Mouse (Mus musculus) c-Kit-negative CD71-positive TER-119-positive erythroid progenitor cells, embryonic 14.5 days (primary cell): ENCODE measurements around the gene Timm29.
"Not testable (repeated sequence)": the region's sequence is repeated elsewhere in the genome, so short reads cannot be mapped to it uniquely, and the experiment has no call there.

Experiments
- DNase-seq: peaks from one replicate; pipeline ENCODE4 v3.0.0-alpha.2; 2013; ENCODE audit warnings: low read depth, low spot score

The Timm29 gene

DNA sequence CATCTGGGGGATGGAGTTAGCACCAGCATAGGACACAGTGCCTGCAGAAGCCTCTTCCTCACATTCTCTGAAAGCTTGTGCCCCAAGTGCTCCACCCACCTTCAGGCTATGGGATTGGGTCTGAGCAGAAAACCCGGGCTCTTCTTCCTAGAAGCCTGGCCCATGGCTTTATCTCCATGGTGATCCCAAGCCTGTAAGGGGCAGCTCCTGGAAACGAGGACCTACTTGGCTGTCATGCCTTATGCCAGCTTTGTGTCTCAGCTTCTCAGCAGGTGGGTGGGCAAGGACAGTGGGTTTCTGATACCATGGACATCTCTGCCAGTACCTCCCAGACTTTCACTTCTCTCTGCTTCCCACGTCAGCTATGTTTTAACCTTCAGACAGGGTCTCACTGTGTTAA lies 14.3 kb upstream of the Timm29 start:
- DNase-seq: no peak

DNA sequence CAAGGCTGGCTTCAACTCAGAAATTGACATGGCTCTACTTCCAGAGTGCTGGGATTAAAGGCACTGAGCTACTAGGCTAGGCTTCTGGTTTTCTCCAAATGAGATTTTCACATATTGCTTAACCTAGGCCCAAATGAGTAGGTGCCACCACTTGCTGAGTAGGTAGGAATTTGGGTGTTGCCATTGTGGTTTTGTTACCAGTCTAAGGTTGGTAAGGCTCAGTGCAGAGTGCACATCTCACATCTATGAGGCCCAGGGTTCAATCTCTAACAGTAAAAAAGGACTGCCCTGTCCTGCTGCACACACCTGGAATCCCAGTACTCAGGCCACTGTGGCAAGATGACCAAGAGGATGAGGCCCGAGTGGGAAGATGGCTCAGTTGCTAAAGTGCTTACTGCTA lies 7.1 kb upstream of the Timm29 start:
- DNase-seq: no peak

GRCm38 (mm10) chr9:21587678-21588349 lies 4.7 kb upstream of the Timm29 start:
- DNase-seq: no peak

- DNase-seq: no peak
These were observed 4.2 kb upstream of the Timm29 start for GRCm38 (mm10) chr9:21588350-21588749.

DNA sequence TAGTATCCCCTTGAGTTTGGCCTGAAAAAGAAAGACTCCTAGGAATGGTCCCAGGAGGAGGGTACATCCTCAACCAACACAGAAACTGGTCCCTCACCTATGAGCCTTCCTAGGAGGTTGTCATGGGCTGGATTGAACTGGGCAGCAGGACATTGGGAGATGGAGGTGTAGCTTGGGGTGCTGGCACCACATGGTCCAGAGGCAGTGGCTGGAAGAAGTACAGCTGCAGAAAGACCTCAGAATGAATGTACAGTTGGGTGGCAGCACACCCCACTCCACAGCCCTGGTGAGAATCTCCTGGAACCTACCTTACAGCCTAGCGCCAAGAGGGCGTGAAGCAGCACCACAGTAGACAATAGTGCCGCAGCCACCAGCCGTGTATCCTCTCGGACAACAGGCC lies 3.0 kb upstream of the Timm29 start:
- no peak for DNase-seq

DNA sequence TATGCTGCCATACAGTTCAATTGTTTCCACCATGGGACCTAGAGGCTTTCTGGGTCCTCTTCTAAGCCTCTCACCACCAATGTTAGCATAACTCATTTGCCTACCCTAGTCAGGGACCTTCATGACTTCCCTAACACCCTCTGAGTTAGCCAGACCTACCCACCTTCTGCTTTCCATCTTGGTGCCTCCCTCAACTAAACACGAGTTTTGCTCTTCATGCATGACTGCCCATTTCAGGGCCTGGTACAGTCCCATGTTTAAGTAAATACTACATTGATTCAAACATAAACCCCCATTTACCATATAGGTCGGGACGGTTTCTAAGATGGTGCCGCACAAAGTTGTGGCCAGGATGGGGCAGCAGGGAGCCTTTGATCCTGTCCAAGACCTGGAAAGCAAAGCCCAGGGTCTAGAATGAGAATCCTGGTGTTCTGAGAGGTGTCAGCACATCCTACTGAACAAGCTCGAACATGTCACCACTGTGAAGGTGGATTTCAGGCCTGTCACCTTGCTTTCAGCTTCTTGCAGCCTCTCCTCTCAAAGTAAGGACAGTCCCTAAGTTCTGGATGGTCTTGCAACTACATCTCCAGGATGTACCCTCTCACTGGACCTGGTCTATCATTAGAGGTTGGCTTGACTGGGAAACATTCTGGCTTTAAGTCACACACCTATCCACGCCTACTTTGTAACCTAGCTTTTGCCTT lies 1.2 kb upstream of the Timm29 start:
- no peak for DNase-seq

DNA sequence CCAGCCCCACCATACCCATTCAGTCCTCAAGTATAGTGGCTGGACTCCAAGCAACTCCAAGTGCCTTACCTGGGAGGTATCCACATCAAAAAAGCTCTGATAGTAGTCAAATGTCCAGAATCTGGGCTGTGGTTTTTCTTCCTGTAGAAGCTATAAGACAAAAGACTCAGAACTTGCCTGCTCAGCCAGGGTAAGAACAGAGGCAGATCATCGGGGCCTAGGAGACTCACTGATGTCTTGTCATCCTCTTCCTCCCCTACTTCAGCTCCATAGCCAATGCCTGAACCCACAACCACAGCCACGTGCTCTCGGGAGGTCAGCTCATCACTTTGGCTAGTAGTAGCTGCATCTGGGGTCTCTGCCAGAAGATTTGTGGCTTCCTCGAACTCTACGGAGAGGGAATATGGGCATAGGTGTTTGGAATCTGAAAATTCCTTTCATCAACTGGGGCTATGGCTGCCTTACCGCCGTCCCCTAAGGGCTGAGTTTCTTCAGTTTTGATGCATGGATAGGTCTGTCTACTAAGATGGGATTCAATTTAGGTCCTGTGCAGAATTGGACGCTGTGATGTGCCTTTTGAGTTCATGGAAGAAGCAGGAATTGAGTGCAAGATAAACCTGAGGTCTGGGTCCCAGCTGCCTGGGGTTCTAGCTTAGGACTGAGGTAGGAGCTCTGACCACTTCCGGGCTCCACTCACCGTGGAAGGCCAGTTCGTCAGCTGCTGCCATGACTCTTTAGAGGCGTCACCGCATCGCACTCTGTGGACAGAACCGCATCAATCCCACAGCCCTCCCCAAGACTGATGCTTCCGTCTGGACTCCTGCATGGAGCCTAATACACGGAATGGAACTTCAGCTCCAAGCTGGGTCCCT lies 455 bp upstream of the Timm29 start:
- no peak for DNase-seq

GRCm38 (mm10) chr9:21593122-21593721 lies 700 bp downstream of the Timm29 start:
- DNase-seq: no peak

DNA sequence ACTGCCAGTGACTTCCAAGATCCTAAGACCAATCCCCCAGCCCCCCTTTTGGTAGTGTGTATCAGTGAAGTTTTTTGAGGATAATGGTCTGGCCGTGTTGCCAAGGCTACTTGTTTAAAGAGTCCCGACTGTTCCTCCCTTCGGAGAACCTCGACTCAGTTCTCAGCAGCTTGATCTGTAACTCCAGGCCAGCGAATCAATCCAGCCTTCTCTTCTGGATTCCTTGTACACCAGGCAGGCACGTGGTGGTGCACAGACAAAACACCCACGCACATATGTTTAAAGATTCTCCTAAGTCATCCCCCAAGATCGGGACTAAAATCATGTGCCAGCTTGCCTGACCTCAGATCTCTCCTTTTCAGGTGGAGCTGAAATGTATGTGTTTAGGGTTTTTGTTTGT lies 1.8 kb downstream of the Timm29 start:
- DNase-seq: not testable (repeated sequence)

DNA sequence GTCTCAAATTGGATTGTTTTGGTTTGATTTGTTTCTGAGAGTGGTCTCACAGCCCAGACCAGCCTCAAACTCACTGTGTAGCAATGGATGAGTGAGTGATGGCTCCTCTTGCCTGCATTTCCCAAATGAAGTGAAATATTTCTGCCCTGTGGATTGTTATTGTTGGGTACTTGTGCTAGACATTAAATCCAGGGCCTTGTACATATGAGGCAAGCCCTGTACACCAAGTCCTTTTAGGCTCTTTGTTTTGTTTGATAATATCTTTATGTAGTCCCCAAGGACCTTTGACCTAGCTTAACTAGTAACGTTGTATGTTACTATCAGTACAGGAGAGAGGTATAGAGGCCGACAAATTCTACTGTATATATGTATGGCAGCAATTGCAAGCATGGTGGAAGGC lies 2.3 kb downstream of the Timm29 start:
- DNase-seq: no peak

DNA sequence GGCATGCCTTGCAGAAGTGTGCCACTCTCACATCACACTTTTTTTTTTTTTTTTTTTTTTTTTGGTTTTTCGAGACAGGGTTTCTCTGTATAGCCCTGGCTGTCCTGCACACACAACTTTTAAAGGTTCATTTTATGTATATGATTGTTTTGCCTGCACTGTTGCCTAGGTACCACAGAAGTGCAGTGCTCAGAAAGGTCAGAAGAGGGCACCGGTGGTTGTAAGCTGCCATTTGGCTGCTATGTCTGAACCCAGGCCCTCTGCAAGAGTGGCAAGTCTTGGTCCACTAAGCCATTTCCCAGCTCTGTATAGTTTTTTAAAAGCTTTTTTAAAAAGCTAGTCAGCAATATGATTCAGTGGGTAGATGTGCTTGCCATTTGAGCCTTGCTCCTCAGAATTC lies 5.7 kb downstream of the Timm29 start:
- no peak for DNase-seq

- no peak for DNase-seq
These were observed 7.7 kb downstream of the Timm29 start for GRCm38 (mm10) chr9:21600186-21600585.

GRCm38 (mm10) chr9:21601073-21601472 lies 8.6 kb downstream of the Timm29 start:
- no peak for DNase-seq

GRCm38 (mm10) chr9:21601722-21602399 lies 9.3 kb downstream of the Timm29 start:
- peak; percentile 76 for DNase-seq

DNA sequence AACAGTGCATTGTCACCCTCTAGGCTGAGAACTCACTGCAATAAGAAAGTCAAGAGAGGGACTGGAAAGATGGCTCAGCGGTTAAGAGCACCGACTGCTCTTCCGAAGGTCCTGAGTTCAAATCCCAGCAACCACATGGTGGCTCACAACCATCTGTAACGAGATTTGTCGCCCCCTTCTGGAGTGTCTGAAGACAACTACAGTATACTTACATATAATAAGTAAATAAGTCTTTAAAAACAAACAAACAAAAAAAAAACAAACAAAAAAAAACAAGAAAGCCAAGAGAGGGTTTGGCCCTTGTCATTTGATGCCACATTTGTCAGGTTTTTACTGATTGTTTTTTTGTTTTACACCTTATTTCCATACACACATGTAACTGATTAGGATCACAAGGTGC lies 11.6 kb downstream of the Timm29 start:
- no peak for DNase-seq

GRCm38 (mm10) chr9:21605865-21606264 lies 13.3 kb downstream of the Timm29 start:
- DNase-seq: no peak

DNA sequence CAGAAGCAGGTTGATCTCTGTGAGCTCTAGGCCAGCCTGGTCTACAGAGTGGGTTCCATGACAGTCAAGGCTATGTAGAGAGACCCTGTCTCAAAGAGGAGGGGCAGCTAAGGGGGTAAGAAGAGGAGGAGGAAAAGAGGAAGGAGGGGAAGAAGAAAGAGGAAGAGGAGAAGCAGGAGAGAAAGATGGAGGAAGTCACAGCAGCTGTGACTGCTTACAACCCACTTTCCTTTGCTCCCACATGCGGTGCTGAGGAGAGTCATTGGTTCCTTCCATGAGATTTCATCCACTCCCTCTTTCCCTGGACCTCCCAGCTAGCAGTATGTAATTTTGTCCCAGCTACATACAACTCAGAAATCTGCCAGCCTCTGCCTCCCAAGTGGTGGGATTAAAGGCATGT lies 14.1 kb downstream of the Timm29 start:
- DNase-seq: no peak

DNA sequence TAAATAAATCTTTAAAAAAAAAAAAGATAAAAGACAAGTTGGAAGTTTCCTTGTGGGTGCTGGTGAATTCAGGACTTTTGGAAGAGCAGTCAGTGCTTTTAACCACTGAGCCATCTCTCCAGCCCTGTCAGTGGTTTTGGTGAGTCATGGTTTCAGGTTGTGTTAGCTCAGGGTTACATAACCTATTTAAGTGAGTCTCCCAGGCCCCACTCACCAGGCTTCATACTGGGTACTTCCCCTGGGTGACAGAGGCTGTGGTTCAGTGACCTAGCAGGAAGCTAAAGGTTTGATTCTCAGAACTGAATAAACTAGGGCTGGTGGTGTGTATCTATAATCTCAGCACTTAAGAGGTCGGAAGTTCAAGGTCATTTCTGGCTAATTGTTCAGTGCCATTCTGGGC lies 17.3 kb downstream of the Timm29 start:
- no peak for DNase-seq

GRCm38 (mm10) chr9:21614864-21615616 lies 22.5 kb downstream of the Timm29 start:
- DNase-seq: no peak

- peak; percentile 88 for DNase-seq
These were observed 23.2 kb downstream of the Timm29 start, which contains the start of gene Smarca4 for GRCm38 (mm10) chr9:21615617-21616231. TSS of gene Smarca4 (plus strand) at chr9:21616169.
